Mouse (Mus musculus): ENCODE measurements around the gene Olfr358.

GRCm38 (mm10) chr2:37009235-37009634, at the start of gene Olfr358:
- no peak for TF ChIP-seq GATA1 (IDR thresholded peaks at IDR 0.05; ENCODE audit: low read length)
- no peak for TF ChIP-seq TAL1 (IDR thresholded peaks at IDR 0.05; ENCODE audit: low read length)

Data from erythroblast, embryonic 14.5 days (primary cell).